Mouse (Mus musculus) testis, adult 2 months (tissue): ENCODE results near the gene Dnajc3. TPM values are rescaled to one million over a fixed set of nuclear protein-coding genes. Genes with fewer than 3 reads are reported as not detected.

Experiments used
- H3K27ac ChIP-seq: fragments of 200-500 bp; 2 replicates; pipeline ENCODE4 v1.5.1; 2012; ENCODE audit warnings: low read depth, low read length; ENCODE audit not compliant: control insufficient read depth, insufficient read depth
- H3K27me3 ChIP-seq: fragments of 200-500 bp; 2 replicates; pipeline ENCODE4 v1.6.1; 2012; ENCODE audit warnings: mild to moderate bottlenecking, low read length, moderate library complexity; ENCODE audit not compliant: control insufficient read depth, insufficient read depth
- H3K36me3 ChIP-seq: fragments of 200-500 bp; 2 replicates; pipeline ENCODE4 v1.6.1; 2012; ENCODE audit warnings: mild to moderate bottlenecking, low read length; ENCODE audit not compliant: control insufficient read depth, insufficient read depth
- H3K4me1 ChIP-seq: fragments of 200-500 bp; 2 replicates; pipeline ENCODE4 v1.6.1; 2012; ENCODE audit warnings: low read length; ENCODE audit not compliant: control insufficient read depth, insufficient read depth
- H3K4me3 ChIP-seq: fragments of 200-500 bp; 2 replicates; pipeline ENCODE4 v1.5.1; 2012; ENCODE audit warnings: low read depth, mild to moderate bottlenecking, low read length, moderate library complexity, mixed read lengths; ENCODE audit not compliant: control insufficient read depth
- CTCF ChIP-seq: fragments of 200-500 bp; IDR thresholded peaks from 2 replicates; pipeline ENCODE4 v1.5.1; 2012; ENCODE audit warnings: low read depth, mild to moderate bottlenecking, inconsistent platforms, low read length, moderate library complexity; ENCODE audit not compliant: control insufficient read depth, insufficient read depth, insufficient replicate concordance
- POLR2A ChIP-seq: fragments of 200-500 bp; IDR thresholded peaks from 2 replicates; pipeline ENCODE4 v1.6.1; 2012; ENCODE audit warnings: low read depth, mild to moderate bottlenecking, inconsistent platforms, low read length, moderate library complexity; ENCODE audit not compliant: control insufficient read depth
- polyA plus RNA-seq: library from polyadenylated mRNA; depleted of rRNA; stranded (reverse); fragments of >200 nt; gene quantifications from 2 replicates; pipeline ENCODE4 v1.2.3, GENCODE M21; 2012

Gene Dnajc3
- polyA plus RNA-seq, 1 experiment: 14.9 TPM

- TF ChIP-seq POLR2A: no peak
- no peak for TF ChIP-seq CTCF
- no peaks in the 10 kb centered on the region for H3K27me3 ChIP-seq
- H3K4me1 ChIP-seq: peaks cover 7% of the 10 kb centered on the region
These were observed 6.6 kb upstream of the Dnajc3 start for GRCm38 (mm10) chr14:118931181-118931580.

GRCm38 (mm10) chr14:118932956-118933355 lies 4.8 kb upstream of the Dnajc3 start:
- no peak for TF ChIP-seq CTCF
- TF ChIP-seq POLR2A: no peak
- Histone ChIP-seq H3K27ac (no peak overlapping the region), H3K4me1 (peaks cover 7% of the 10 kb centered on the region), H3K27me3 (no peaks in the 10 kb centered on the region), H3K4me3 (no peak overlapping the region), H3K36me3 (no peaks in the 10 kb centered on the region)

More at GRCm38 (mm10) chr14:118931181-118931580, 6.6 kb upstream of the Dnajc3 start:
- Histone ChIP-seq H3K4me3 (no peak overlapping the region), H3K27ac (no peak overlapping the region), H3K36me3 (no peaks in the 10 kb centered on the region)

- peak; percentile 14; the same call in 1 of the 2 replicates for TF ChIP-seq POLR2A
- no peak for TF ChIP-seq CTCF
- H3K36me3 ChIP-seq: no peaks in the 10 kb centered on the region
These were observed 3.1 kb upstream of the Dnajc3 start for GRCm38 (mm10) chr14:118934686-118935085.

GRCm38 (mm10) chr14:118936236-118936635 lies 1.5 kb upstream of the Dnajc3 start:
- Histone ChIP-seq H3K4me3 (peak overlapping the region; percentile 36), H3K36me3 (no peaks in the 10 kb centered on the region), H3K27ac (no peak overlapping the region), H3K4me1 (peaks cover 7% of the 10 kb centered on the region), H3K27me3 (no peaks in the 10 kb centered on the region)
- TF ChIP-seq POLR2A: no peak
- TF ChIP-seq CTCF: no peak

More at GRCm38 (mm10) chr14:118934686-118935085, 3.1 kb upstream of the Dnajc3 start:
- no peaks in the 10 kb centered on the region for H3K27me3 ChIP-seq
- no peak overlapping the region for H3K27ac ChIP-seq
- H3K4me3 ChIP-seq: peak overlapping the region; percentile 73
- H3K4me1 ChIP-seq: peaks cover 7% of the 10 kb centered on the region

- H3K4me1 ChIP-seq: peaks cover 7% of the 10 kb centered on the region
- TF ChIP-seq CTCF (no peak), POLR2A (no peak)
These were observed 824 bp upstream of the Dnajc3 start for GRCm38 (mm10) chr14:118936952-118937351.

GRCm38 (mm10) chr14:118938551-118938950 lies 775 bp downstream of the Dnajc3 start:
- Histone ChIP-seq H3K27ac (peak overlapping the region; percentile 95), H3K4me3 (peak overlapping the region; percentile 93), H3K36me3 (no peaks in the 10 kb centered on the region), H3K27me3 (no peaks in the 10 kb centered on the region), H3K4me1 (peaks cover 7% of the 10 kb centered on the region)
- TF ChIP-seq CTCF (no peak), POLR2A (no peak)

More at GRCm38 (mm10) chr14:118936952-118937351, 824 bp upstream of the Dnajc3 start:
- H3K27me3 ChIP-seq: no peaks in the 10 kb centered on the region
- peak overlapping the region; percentile 93 for H3K4me3 ChIP-seq
- H3K27ac ChIP-seq: peak overlapping the region; percentile 81
- H3K36me3 ChIP-seq: no peaks in the 10 kb centered on the region

GRCm38 (mm10) chr14:118940796-118941495 lies 3.2 kb downstream of the Dnajc3 start:
- no peak overlapping the region for H3K4me3 ChIP-seq
- no peaks in the 10 kb centered on the region for H3K27me3 ChIP-seq
- TF ChIP-seq CTCF (no peak), POLR2A (no peak)

GRCm38 (mm10) chr14:118942076-118942475 lies 4.3 kb downstream of the Dnajc3 start:
- no peak overlapping the region for H3K27ac ChIP-seq
- peaks cover 2% of the 10 kb centered on the region; the same call in 1 of the 2 replicates for H3K4me1 ChIP-seq
- H3K4me3 ChIP-seq: no peak overlapping the region
- H3K36me3 ChIP-seq: no peaks in the 10 kb centered on the region
- TF ChIP-seq POLR2A (no peak), CTCF (no peak)
- H3K27me3 ChIP-seq: no peaks in the 10 kb centered on the region

More at GRCm38 (mm10) chr14:118940796-118941495, 3.2 kb downstream of the Dnajc3 start:
- Histone ChIP-seq H3K27ac (no peak overlapping the region), H3K4me1 (peaks cover 2% of the 10 kb centered on the region; the same call in 1 of the 2 replicates), H3K36me3 (no peaks in the 10 kb centered on the region)
